Mouse (Mus musculus): Measurements from ENCODE around the gene Card10.

DNA sequence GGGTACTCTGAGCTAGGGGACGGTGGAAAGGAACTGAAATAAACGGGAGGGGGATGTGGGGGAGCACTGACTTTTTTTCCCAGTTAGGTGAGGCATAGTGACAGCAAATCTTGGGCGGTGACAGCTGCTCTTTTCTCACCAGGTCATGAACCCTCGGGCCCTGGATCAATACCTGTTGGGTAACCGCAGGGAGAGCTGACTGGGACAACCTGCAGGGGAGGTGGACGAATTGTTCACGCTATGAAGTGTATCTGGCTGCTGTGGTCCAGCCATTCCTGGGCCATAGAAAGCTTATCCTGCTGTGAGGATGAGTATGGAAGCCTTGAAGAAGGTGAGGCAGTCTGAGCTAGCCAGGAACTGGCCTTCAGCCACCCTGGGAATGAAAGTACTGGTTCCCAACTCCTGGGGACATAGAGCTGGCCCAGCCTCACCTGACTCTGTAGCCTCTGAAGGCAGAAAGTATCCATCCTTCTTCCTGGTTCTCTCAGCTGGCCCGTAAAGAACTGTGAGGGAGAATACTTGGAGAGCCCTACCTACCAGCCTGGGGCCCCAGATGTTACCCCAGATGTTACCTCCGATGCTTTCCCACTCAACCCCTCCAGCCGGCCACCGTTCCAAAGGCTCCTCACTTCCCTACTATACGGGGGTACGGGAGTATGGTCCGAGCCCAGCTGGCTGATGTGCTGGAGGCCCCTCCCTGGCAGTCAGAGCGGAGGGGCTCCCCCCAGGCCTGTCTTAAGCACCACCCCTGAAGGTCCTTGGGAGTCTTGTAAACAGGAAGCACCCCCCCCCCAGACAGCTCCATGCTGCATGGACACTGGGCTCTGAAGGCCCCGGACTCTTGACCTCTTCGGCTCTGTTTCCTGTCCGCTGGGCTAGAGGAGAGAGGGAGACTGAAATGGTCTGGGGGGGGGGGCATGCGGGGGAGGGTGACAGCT is 29.1 kb upstream of the Card10 start:
- no peak for TF ChIP-seq CTCF (IDR thresholded peaks at IDR 0.05; ENCODE audit: low read depth)
- no peak for TF ChIP-seq EP300 (IDR thresholded peaks at IDR 0.05; ENCODE audit: low read depth)
